Mouse (Mus musculus): ENCODE measurements around the gene Chd3.

- TF ChIP-seq POLR2A (IDR thresholded peaks at IDR 0.05; ENCODE audit: borderline replicate concordance, low read depth, low read length) (no peak), CTCF (IDR thresholded peaks at IDR 0.05; ENCODE audit: low read depth, low read length) (no peak)
Observed at GRCm38 (mm10) chr11:69316361-69316760, 52.8 kb downstream of the Chd3 start.
